Comparison of ENCODE assay signal across 24 mouse cellular contexts in genomic region chr5:74600010-74600409, GRCm38 (mm10).
DNase-seq lines count a peak whose midpoint lies in the region; TF ChIP-seq lines count a peak whose summit lies in the region.
"Had no signal": no experiment of that assay in that cellular context is flagged by ENCODE, and none has a peak within 500 bp of the region (broad histone marks: within the 10 kb centered on the region; RNA-seq: fewer than 3 reads in every experiment).

No protein-coding gene starts in this region.

- peak; percentile 84 for DNase-seq in heart, adult 11 months
- no peak for DNase-seq in heart, postnatal 10 days
- no peak for DNase-seq in layer of hippocampus, adult 2 months (ENCODE audit: low spot score in 2 of 2)
- DNase-seq in layer of hippocampus, postnatal 10 days (ENCODE audit: low spot score in 2 of 2) = no peak
- peak; percentile 12 for DNase-seq in NIH3T3 (ENCODE audit: low read depth)
- peak; percentile 35 for DNase-seq in skeletal muscle tissue, adult 2 months (ENCODE audit: low read depth, low spot score)
- DNase-seq in layer of hippocampus, adult 9-11 months = no peak
- DNase-seq: adrenal gland, postnatal 14 days; cerebellum, adult 11-12 months; cerebellum, adult 8-10 months; cerebellum, postnatal 10 days; cerebellum, postnatal 36 days; embryo, embryonic 11 days; gastrocnemius, postnatal 10 days; heart, postnatal 14 days; heart, postnatal 4 days had no signal

- no peak overlapping the region for H3K27ac ChIP-seq in layer of hippocampus, adult 2 months
- H3K27ac ChIP-seq: embryonic facial prominence, embryonic 10.5 days; embryonic facial prominence, embryonic 13.5 days; forebrain, embryonic 12.5 days; forebrain, embryonic 15.5 days; heart, embryonic 15.5 days; hindbrain, embryonic 15.5 days had no signal

- intact Hi-C loops in heart, postnatal 10 days (cut with DNase I) = no loop called here

- H3K4me3 ChIP-seq in layer of hippocampus, adult 2 months = no peak overlapping the region
- H3K4me3 ChIP-seq: embryonic facial prominence, embryonic 10.5 days; embryonic facial prominence, embryonic 13.5 days; erythroblast, embryonic 14.5 days; forebrain, embryonic 12.5 days; forebrain, embryonic 15.5 days; heart, embryonic 12.5 days; heart, embryonic 15.5 days; hindbrain, embryonic 15.5 days had no signal

- 0 out of 2 replicates have a peak, but pooled peaks have one; percentile 0 for TF ChIP-seq CTCF in layer of hippocampus, adult 2 months (conservative IDR thresholded peaks at IDR 0.05)

Comparison
In these comparisons a context has a peak if more than half of its experiments do, and no peak if none do; other contexts are left out.
1. DNase-seq: peak in heart, adult 11 months (single experiment), NIH3T3 (single experiment) and skeletal muscle tissue, adult 2 months (single experiment); none in heart, postnatal 10 days (0 of 2), layer of hippocampus, adult 2 months (0 of 2), layer of hippocampus, postnatal 10 days (0 of 2) and layer of hippocampus, adult 9-11 months (single experiment).